Mouse (Mus musculus): ENCODE results near the gene Ccdc13. TPM values are rescaled to one million over a fixed set of nuclear protein-coding genes. Genes with fewer than 3 reads are reported as not detected.

Gene Ccdc13
- polyA plus RNA-seq, 1 experiment = 0.34 TPM

DNA sequence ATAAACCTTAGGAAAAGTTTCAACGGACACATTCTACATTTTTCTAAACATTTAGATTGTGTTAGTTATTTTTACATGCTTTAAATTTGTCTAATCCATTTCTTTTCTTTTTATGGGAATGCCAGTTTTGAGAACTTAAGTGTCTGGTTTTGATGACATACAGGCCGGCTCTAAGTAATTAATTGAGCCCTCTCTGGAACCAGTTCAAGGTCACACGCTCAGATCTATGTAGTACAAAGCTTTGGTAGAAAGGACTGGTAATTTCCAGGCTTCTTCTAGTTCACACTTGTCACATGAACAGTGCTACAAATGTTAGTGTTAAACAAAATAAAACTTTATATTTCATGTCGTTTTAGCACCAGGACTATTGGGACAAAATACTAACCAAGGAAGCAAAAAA, 25.6 kb upstream of the Ccdc13 start:
- Histone ChIP-seq H3K4me3 (ENCODE audit: control insufficient read depth, insufficient read depth, low read length) (no peak overlapping the region), H3K36me3 (ENCODE audit: control insufficient read depth, insufficient read depth, low read length) (no peaks in the 10 kb centered on the region), H3K4me1 (replicated peaks; ENCODE audit: control insufficient read depth, insufficient read depth, low read length) (no peaks in the 10 kb centered on the region), H3K27me3 (ENCODE audit: control insufficient read depth, insufficient read depth, low read length) (no peaks in the 10 kb centered on the region), H3K27ac (ENCODE audit: control insufficient read depth, insufficient read depth, low read length) (no peak overlapping the region)
- no peak for DNase-seq
- TF ChIP-seq CTCF (IDR thresholded peaks at IDR 0.05; ENCODE audit: borderline replicate concordance, control insufficient read depth, extremely low read depth, insufficient read depth, low read length, poor library complexity) = no peak
- TF ChIP-seq POLR2A (IDR thresholded peaks at IDR 0.05; ENCODE audit: control insufficient read depth, extremely low read depth, insufficient read depth, low read length, poor library complexity) = no peak
- 89% methylated on average over 4 of the region's 4 CpGs for WGBS

DNA sequence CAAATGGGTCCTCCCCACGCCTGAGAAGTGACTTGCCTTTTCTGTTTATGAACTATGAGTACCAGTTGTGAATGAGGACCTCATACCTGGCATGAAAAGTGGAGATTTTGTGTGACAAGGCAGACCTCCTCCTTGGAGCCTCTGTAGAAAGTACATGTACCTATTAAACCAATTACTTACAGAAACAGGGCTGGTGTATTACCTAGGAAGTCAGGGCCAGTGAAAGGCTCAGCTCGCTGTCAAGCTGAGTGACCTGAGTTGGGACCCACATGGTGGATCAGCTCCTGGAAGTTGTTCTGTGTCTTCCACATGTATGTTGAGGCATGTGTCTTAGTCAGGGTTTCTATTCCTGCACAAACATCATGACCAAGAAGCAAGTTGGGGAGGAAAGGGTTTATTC, 21.7 kb upstream of the Ccdc13 start:
- no peaks in the 10 kb centered on the region for H3K36me3 ChIP-seq (ENCODE audit: control insufficient read depth, insufficient read depth, low read length)
- WGBS = 99% methylated on average over 2 of the region's 2 CpGs
- TF ChIP-seq CTCF (IDR thresholded peaks at IDR 0.05; ENCODE audit: borderline replicate concordance, control insufficient read depth, extremely low read depth, insufficient read depth, low read length, poor library complexity) = no peak
- no peak for TF ChIP-seq POLR2A (IDR thresholded peaks at IDR 0.05; ENCODE audit: control insufficient read depth, extremely low read depth, insufficient read depth, low read length, poor library complexity)
- no peaks in the 10 kb centered on the region for H3K27me3 ChIP-seq (ENCODE audit: control insufficient read depth, insufficient read depth, low read length)
- H3K27ac ChIP-seq (ENCODE audit: control insufficient read depth, insufficient read depth, low read length) = no peak overlapping the region
- peaks cover 3% of the 10 kb centered on the region for H3K4me1 ChIP-seq (replicated peaks; ENCODE audit: control insufficient read depth, insufficient read depth, low read length)
- no peak overlapping the region for H3K4me3 ChIP-seq (ENCODE audit: control insufficient read depth, insufficient read depth, low read length)
- no peak for DNase-seq

- Histone ChIP-seq H3K36me3 (ENCODE audit: control insufficient read depth, insufficient read depth, low read length) (no peaks in the 10 kb centered on the region), H3K4me3 (ENCODE audit: control insufficient read depth, insufficient read depth, low read length) (no peak overlapping the region), H3K27ac (ENCODE audit: control insufficient read depth, insufficient read depth, low read length) (no peak overlapping the region), H3K4me1 (replicated peaks; ENCODE audit: control insufficient read depth, insufficient read depth, low read length) (peaks cover 3% of the 10 kb centered on the region), H3K27me3 (ENCODE audit: control insufficient read depth, insufficient read depth, low read length) (no peaks in the 10 kb centered on the region)
- no peak for TF ChIP-seq CTCF (IDR thresholded peaks at IDR 0.05; ENCODE audit: borderline replicate concordance, control insufficient read depth, extremely low read depth, insufficient read depth, low read length, poor library complexity)
- TF ChIP-seq POLR2A (IDR thresholded peaks at IDR 0.05; ENCODE audit: control insufficient read depth, extremely low read depth, insufficient read depth, low read length, poor library complexity) = no peak
- DNase-seq = no peak
- WGBS = 96% methylated on average over 2 of the region's 2 CpGs
These were observed 20.1 kb upstream of the Ccdc13 start for GRCm38 (mm10) chr9:121859345-121859744.

DNA sequence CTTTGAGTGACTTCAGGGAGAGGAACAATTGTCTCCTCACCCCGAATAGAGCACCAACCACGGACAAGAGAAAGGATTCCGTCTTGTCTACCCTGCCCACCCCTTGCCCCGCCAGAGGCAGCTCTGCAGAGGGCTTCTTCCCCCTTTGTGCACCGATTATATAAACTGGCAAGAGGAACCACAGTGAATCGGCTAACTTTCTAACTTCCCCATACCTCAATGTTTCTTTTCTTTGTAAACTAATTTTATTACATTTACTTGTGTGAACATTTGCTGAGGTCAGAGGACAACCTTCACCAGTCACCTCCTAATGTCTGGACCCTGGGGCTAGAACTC, 18.9 kb upstream of the Ccdc13 start, which contains the start of gene Higd1a:
Gene Higd1a, minus strand, starts transcription at position 210 of the 336 bp plus-strand sequence.
- Histone ChIP-seq H3K36me3 (ENCODE audit: control insufficient read depth, insufficient read depth, low read length) (no peaks in the 10 kb centered on the region), H3K4me1 (replicated peaks; ENCODE audit: control insufficient read depth, insufficient read depth, low read length) (peaks cover 3% of the 10 kb centered on the region), H3K27me3 (ENCODE audit: control insufficient read depth, insufficient read depth, low read length) (no peaks in the 10 kb centered on the region), H3K27ac (ENCODE audit: control insufficient read depth, insufficient read depth, low read length) (peak within 1 kb of the TSS; percentile 32), H3K4me3 (ENCODE audit: control insufficient read depth, insufficient read depth, low read length) (peak within 1 kb of the TSS; percentile 58)
- no peak for TF ChIP-seq CTCF (IDR thresholded peaks at IDR 0.05; ENCODE audit: borderline replicate concordance, control insufficient read depth, extremely low read depth, insufficient read depth, low read length, poor library complexity)
- no peak for TF ChIP-seq POLR2A (IDR thresholded peaks at IDR 0.05; ENCODE audit: control insufficient read depth, extremely low read depth, insufficient read depth, low read length, poor library complexity)
- WGBS = 2% methylated on average over 6 of the region's 6 CpGs
- no peak for DNase-seq

- TF ChIP-seq POLR2A (IDR thresholded peaks at IDR 0.05; ENCODE audit: control insufficient read depth, extremely low read depth, insufficient read depth, low read length, poor library complexity) = peak; percentile 82; the same call in 1 of the 2 replicates
- peak; percentile 89; the same call in 1 of the 2 replicates for TF ChIP-seq CTCF (IDR thresholded peaks at IDR 0.05; ENCODE audit: borderline replicate concordance, control insufficient read depth, extremely low read depth, insufficient read depth, low read length, poor library complexity)
- Histone ChIP-seq H3K4me3 (ENCODE audit: control insufficient read depth, insufficient read depth, low read length) (peak overlapping the region; percentile 58), H3K27ac (ENCODE audit: control insufficient read depth, insufficient read depth, low read length) (peak overlapping the region; percentile 32), H3K36me3 (ENCODE audit: control insufficient read depth, insufficient read depth, low read length) (no peaks in the 10 kb centered on the region), H3K4me1 (replicated peaks; ENCODE audit: control insufficient read depth, insufficient read depth, low read length) (peaks cover 3% of the 10 kb centered on the region), H3K27me3 (ENCODE audit: control insufficient read depth, insufficient read depth, low read length) (no peaks in the 10 kb centered on the region)
- 1% methylated on average over 70 of the region's 70 CpGs for WGBS
- peak; percentile 98 for DNase-seq
These were observed 18.4 kb upstream of the Ccdc13 start for GRCm38 (mm10) chr9:121857474-121858152.

- TF ChIP-seq CTCF (IDR thresholded peaks at IDR 0.05; ENCODE audit: borderline replicate concordance, control insufficient read depth, extremely low read depth, insufficient read depth, low read length, poor library complexity) (no peak), POLR2A (IDR thresholded peaks at IDR 0.05; ENCODE audit: control insufficient read depth, extremely low read depth, insufficient read depth, low read length, poor library complexity) (no peak)
- H3K4me1 ChIP-seq (replicated peaks; ENCODE audit: control insufficient read depth, insufficient read depth, low read length) = peaks cover 3% of the 10 kb centered on the region
- H3K36me3 ChIP-seq (ENCODE audit: control insufficient read depth, insufficient read depth, low read length) = no peaks in the 10 kb centered on the region; the same call in 1 of the 2 replicates
- peak overlapping the region; percentile 58 for H3K4me3 ChIP-seq (ENCODE audit: control insufficient read depth, insufficient read depth, low read length)
- WGBS = 2% methylated on average over 39 of the region's 39 CpGs
- H3K27ac ChIP-seq (ENCODE audit: control insufficient read depth, insufficient read depth, low read length) = peak overlapping the region; percentile 7; the same call in 1 of the 2 replicates
- no peak for DNase-seq
- no peaks in the 10 kb centered on the region for H3K27me3 ChIP-seq (ENCODE audit: control insufficient read depth, insufficient read depth, low read length)
These were observed 17.6 kb upstream of the Ccdc13 start for GRCm38 (mm10) chr9:121856649-121857416.

All from thymus, adult 2 months (tissue).